Mouse (Mus musculus) mesoderm, embryonic 11.5 days (tissue): ENCODE results near the gene Zfp111.
A peak's percentile ranks its signal among the peaks of the same experiment; 100 is the strongest.

Experiments used
- DNase-seq: peaks from one replicate; pipeline ENCODE4 v3.0.0-alpha.2; 2012; ENCODE audit warnings: low read depth, low spot score

Gene Zfp111

GRCm38 (mm10) chr7:24211343-24211742 lies at the start of gene Zfp111:
Gene Zfp111, minus strand, starts transcription at chr7:24211443.
- no peak for DNase-seq

DNA sequence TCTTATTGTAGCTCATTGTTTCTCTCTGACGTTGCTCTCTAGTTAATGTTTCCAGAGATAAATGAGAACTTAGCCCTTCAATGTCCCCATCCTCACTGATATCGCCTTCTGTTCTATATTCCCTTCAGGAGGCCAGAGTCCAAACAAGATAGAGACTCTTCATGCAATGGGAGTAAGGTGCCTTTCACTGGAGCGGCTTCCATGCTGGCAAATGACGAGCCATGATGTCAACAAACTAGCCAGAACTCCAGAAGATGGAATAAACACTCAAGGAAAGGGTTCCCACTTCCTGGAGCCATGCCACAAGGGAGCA lies 48.7 kb upstream of the Zfp111 start:
- DNase-seq = no peak

- DNase-seq = no peak
Measured at GRCm38 (mm10) chr7:24259306-24259999, 48.2 kb upstream of the Zfp111 start.

- peak; percentile 77 for DNase-seq
Measured at GRCm38 (mm10) chr7:24254633-24255474, 43.6 kb upstream of the Zfp111 start, which contains the start of gene Zfp108. Gene Zfp108, plus strand, starts transcription at chr7:24254794.

GRCm38 (mm10) chr7:24253779-24254615 lies 42.8 kb upstream of the Zfp111 start:
- DNase-seq = no peak

- DNase-seq = peak; percentile 69
Measured at GRCm38 (mm10) chr7:24237040-24237791, 26.0 kb upstream of the Zfp111 start, which contains the start of gene Zfp109. Gene Zfp109, minus strand, starts transcription at chr7:24237560.

GRCm38 (mm10) chr7:24210296-24210695 lies 947 bp downstream of the Zfp111 start:
- DNase-seq = no peak

GRCm38 (mm10) chr7:24208282-24208886 lies 2.9 kb downstream of the Zfp111 start:
- DNase-seq = no peak

DNA sequence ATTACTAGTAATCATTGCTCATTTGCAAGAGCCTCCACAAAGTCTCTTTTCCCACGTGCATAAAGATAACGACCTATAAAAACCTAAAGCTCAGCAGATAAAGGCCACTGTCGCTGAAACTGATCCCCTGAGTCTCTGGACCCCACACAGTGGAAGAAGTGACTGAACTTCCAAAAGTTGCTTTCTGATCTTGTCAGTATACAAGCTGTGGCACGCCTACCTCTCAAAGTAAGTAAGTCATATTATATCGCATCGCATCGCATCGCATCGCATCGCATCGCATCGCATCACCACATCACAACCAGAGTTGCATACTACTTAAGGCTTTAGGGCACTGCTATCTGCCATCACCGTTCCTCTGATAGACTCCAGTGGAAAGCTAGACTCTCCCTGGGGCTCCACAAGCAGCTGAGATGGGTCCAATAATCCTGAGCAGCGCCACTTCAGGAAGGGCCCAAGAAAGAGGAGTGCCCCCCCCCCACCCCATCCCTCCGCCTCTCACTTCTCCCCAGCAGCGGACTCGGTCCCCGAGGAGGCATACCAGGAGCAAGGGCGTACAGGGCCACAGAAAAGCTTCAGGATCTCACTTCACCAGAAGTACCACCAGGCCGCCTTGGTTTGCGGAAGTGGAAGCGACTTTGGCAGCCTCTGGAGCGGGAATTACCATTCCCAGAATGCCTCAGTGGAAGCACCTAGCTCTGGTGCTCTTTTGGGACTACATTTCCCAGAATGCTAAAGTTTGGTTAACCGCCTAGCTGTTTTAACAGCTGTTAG lies 3.6 kb downstream of the Zfp111 start:
- peak; percentile 79 for DNase-seq

- DNase-seq = no peak
Measured at GRCm38 (mm10) chr7:24196961-24197360, 14.3 kb downstream of the Zfp111 start.

GRCm38 (mm10) chr7:24193157-24193556 lies 18.1 kb downstream of the Zfp111 start:
- DNase-seq = no peak

- DNase-seq = no peak
Measured at GRCm38 (mm10) chr7:24191361-24191760, 19.9 kb downstream of the Zfp111 start.

- no peak for DNase-seq
Measured at GRCm38 (mm10) chr7:24189571-24189944, 21.7 kb downstream of the Zfp111 start.

- DNase-seq = no peak
Measured at GRCm38 (mm10) chr7:24188901-24189570, 22.2 kb downstream of the Zfp111 start.

- DNase-seq = no peak
Measured at GRCm38 (mm10) chr7:24187611-24188010, 23.6 kb downstream of the Zfp111 start.

DNA sequence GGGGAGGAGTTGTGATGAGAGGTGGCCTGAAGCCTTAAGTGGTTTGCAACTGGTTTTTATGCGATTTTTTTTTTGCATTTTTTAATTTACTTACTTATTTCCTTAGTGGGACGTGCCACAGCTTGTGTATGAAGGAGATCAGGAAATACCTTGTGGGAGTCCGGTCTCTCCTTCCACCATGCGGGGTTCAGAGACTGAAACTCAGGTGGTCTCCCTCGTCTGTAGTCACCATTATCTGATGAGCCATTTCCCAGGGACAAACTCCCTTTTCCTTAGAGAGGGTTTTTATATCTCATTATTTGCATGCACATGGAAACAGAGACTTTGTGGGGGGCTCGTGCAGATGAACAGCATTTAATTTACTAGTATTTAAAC lies 35.9 kb downstream of the Zfp111 start:
- DNase-seq = no peak

- DNase-seq = peak; percentile 85
Measured at GRCm38 (mm10) chr7:24174618-24175336, 36.5 kb downstream of the Zfp111 start, which contains the start of gene Zfp114. Gene Zfp114, plus strand, starts transcription at chr7:24175060.

GRCm38 (mm10) chr7:24172191-24172590 lies 39.1 kb downstream of the Zfp111 start:
- no peak for DNase-seq

GRCm38 (mm10) chr7:24153272-24153671 lies 58.0 kb downstream of the Zfp111 start:
- DNase-seq = peak; percentile 9
